Mouse (Mus musculus) spleen, adult 12 weeks (tissue): ENCODE measurements around the gene Ugt2a3.
"Not testable (repeated sequence)": the region's sequence is repeated elsewhere in the genome, so short reads cannot be mapped to it uniquely, and the experiment has no call there.

ENCODE experiments used
- DNase-seq: peaks from one replicate; pipeline ENCODE4 v3.0.0; 2022; ENCODE audit warnings: low spot score

Gene Ugt2a3

GRCm38 (mm10) chr5:87336961-87337697 is at the start of gene Ugt2a3:
Gene Ugt2a3 (minus strand): TSS chr5:87337195.
- DNase-seq = no peak

- DNase-seq = no peak
Measured at GRCm38 (mm10) chr5:87380234-87380633, 43.2 kb upstream of the Ugt2a3 start.

- DNase-seq = no peak
Measured at GRCm38 (mm10) chr5:87379825-87380224, 42.8 kb upstream of the Ugt2a3 start.

GRCm38 (mm10) chr5:87375874-87376383 is 38.9 kb upstream of the Ugt2a3 start:
- no peak for DNase-seq

- DNase-seq = no peak
Measured at GRCm38 (mm10) chr5:87373502-87373863, 36.5 kb upstream of the Ugt2a3 start.

GRCm38 (mm10) chr5:87372788-87373501 is 36.0 kb upstream of the Ugt2a3 start:
- not testable (repeated sequence) for DNase-seq

GRCm38 (mm10) chr5:87350350-87350749 is 13.4 kb upstream of the Ugt2a3 start:
- DNase-seq = no peak

- not testable (repeated sequence) for DNase-seq
Measured at GRCm38 (mm10) chr5:87349150-87349549, 12.2 kb upstream of the Ugt2a3 start.

- DNase-seq = not testable (repeated sequence)
Measured at GRCm38 (mm10) chr5:87347479-87348078, 10.6 kb upstream of the Ugt2a3 start.

- DNase-seq = no peak
Measured at GRCm38 (mm10) chr5:87340461-87340860, 3.5 kb upstream of the Ugt2a3 start.

- no peak for DNase-seq
Measured at GRCm38 (mm10) chr5:87335199-87335598, 1.8 kb downstream of the Ugt2a3 start.

GRCm38 (mm10) chr5:87333584-87333983 is 3.4 kb downstream of the Ugt2a3 start:
- no peak for DNase-seq

GRCm38 (mm10) chr5:87311392-87311791 is 25.6 kb downstream of the Ugt2a3 start:
- DNase-seq = no peak

GRCm38 (mm10) chr5:87286180-87286579 is 50.8 kb downstream of the Ugt2a3 start:
- DNase-seq = not testable (repeated sequence)

GRCm38 (mm10) chr5:87275986-87276385 is 61.0 kb downstream of the Ugt2a3 start:
- not testable (repeated sequence) for DNase-seq

GRCm38 (mm10) chr5:87275581-87275980 is 61.4 kb downstream of the Ugt2a3 start:
- no peak for DNase-seq
